Mouse (Mus musculus) sigmoid colon, adult 10 weeks (tissue): ENCODE data around the gene Slc11a1. TPM values are rescaled to one million over a fixed set of nuclear protein-coding genes. Genes with fewer than 3 reads are reported as not detected.

Source experiments
- polyA plus RNA-seq: library from polyadenylated mRNA; stranded (reverse); fragments of 350-450 nt; fragmentation: Illumina TruSeq; extraction: RNeasy Lipid Tissue Mini Kit (QIAGEN cat#74804); gene quantifications from one replicate; pipeline ENCODE4 v1.2.3, GENCODE M21; 2014; ENCODE audit warnings: low read depth, low replicate concordance

The Slc11a1 gene
- 1.7 TPM for polyA plus RNA-seq

GRCm38 (mm10) chr1:74374980-74375379 lies at the start of gene Slc11a1:
Gene Slc11a1 (plus strand): TSS chr1:74375195.

DNA sequence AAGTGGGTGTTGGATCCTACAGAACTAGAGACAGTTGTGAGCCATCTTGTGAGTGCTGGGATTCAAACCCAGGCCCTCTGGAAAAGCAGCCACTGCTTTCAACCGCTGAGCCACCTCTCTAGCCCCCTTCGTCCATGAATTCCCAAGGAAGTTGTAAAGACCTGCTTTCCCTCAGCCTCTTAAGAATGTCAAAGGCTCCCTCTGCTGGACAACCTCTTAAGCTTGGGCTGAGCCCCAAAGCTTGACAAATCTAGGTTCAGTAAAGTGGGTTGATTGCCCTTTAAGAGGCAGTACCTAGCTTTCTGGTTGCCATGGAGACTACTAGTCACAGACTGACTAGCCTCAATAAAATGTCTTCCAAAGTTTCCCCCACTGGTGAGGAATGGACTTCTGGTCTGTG lies 13.2 kb upstream of the Slc11a1 start, which contains the start of gene Catip:
TSS of gene Catip (plus strand) at position 297 of the 400 bp plus-strand sequence.

DNA sequence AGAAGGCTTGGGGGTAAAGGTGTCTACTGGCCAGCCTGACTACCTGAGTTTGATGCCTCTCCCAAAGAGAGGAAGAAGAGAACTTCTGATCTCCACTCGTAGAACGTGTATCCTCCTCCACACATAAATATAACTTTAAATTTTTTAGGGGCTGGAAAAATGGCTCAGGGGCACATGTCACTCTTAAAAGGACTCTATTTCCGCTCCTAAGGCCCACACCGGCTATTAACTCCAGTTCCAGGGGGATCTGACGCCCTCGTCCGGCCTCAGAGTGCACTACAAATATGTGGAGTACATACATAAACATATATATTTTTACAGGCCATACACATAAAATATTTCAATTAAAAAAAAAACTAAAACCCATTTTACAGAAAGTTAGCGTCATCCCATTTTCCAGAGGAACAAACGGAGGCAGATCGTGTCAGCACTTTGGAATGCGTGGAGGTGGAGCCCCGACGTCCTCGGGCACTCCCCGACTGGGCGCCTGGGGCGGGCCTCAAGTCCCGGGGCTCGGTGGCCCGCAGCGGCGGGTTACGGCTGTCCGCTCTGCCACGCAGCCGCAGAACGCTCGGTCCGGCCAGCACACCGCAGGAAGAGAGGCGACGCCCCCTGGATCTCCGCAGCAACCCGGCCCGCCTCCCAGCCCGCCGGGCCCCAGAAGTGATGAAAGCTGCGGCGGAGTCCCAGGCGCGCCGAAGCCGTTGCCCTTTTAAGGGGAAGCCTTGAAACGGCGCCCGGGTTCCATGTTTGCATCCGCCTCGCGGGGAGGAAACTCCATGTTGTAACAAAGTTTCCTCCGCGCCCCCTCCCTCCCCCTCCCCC lies 16.1 kb downstream of the Slc11a1 start, which contains the start of gene Ctdsp1:
TSS of gene Ctdsp1 (plus strand) at position 586 of the 825 bp plus-strand sequence.

GRCm38 (mm10) chr1:74408589-74409504 lies 33.9 kb downstream of the Slc11a1 start, which contains the start of gene Vil1:
Gene Vil1 (plus strand): TSS chr1:74409376.

Other genes with a start within 250 kb of the Slc11a1 start
- gene Rufy4, start 249.7 kb upstream of the Slc11a1 start, polyA plus RNA-seq, result not detected
- gene Cxcr2, start 221.2 kb upstream of the Slc11a1 start, polyA plus RNA-seq, result 0.44 TPM
- not detected for gene Cxcr1, start 180.6 kb upstream of the Slc11a1 start, polyA plus RNA-seq
- 740 TPM for gene Arpc2, start 139.1 kb upstream of the Slc11a1 start, polyA plus RNA-seq
- gene Gpbar1, start 96.6 kb upstream of the Slc11a1 start, polyA plus RNA-seq, result not detected
- 2.8 TPM for gene Aamp, start 90.5 kb upstream of the Slc11a1 start, polyA plus RNA-seq
- gene Pnkd, start 90.3 kb upstream of the Slc11a1 start, polyA plus RNA-seq, result 3.6 TPM
- 92.1 TPM for gene Tmbim1, start 69.6 kb upstream of the Slc11a1 start, polyA plus RNA-seq
- not detected for gene Catip, start 13.1 kb upstream of the Slc11a1 start, polyA plus RNA-seq
- gene Ctdsp1, start 16.3 kb downstream of the Slc11a1 start, polyA plus RNA-seq, result 17.1 TPM
- gene Vil1, start 34.2 kb downstream of the Slc11a1 start, polyA plus RNA-seq, result 103 TPM
- 31.4 TPM for gene Cnot9, start 130.9 kb downstream of the Slc11a1 start, polyA plus RNA-seq
- gene Plcd4, start 167.7 kb downstream of the Slc11a1 start, polyA plus RNA-seq, result 1.7 TPM
- gene Usp37, start 169.1 kb downstream of the Slc11a1 start, polyA plus RNA-seq, result 18.2 TPM
- 7.3 TPM for gene Zfp142, start 213.1 kb downstream of the Slc11a1 start, polyA plus RNA-seq
- 7.2 TPM for gene Bcs1l, start 213.1 kb downstream of the Slc11a1 start, polyA plus RNA-seq
- gene Rnf25, start 226.2 kb downstream of the Slc11a1 start, polyA plus RNA-seq, result 11.6 TPM
- gene Stk36, start 226.2 kb downstream of the Slc11a1 start, polyA plus RNA-seq, result 0.22 TPM